Comparison of ENCODE assay signal across 28 mouse cellular contexts in genomic region chr13:113762766-113763516, GRCm38 (mm10). TPM values are rescaled to one million over a fixed set of nuclear protein-coding genes. Genes with fewer than 3 reads are reported as not detected.
A peak's percentile ranks its signal among the peaks of the same experiment; 100 is the strongest.
DNase-seq lines count a peak whose midpoint lies in the region; ATAC-seq lines count a peak whose summit lies in the region.
"Had no signal": no experiment of that assay in that cellular context is flagged by ENCODE, and none has a peak within 500 bp of the region (broad histone marks: within the 10 kb centered on the region; RNA-seq: fewer than 3 reads in every experiment).

No protein-coding gene starts in this region.

- 63% methylated on average over 14 of the region's 14 CpGs for WGBS in liver, embryonic 13.5 days (ENCODE audit: insufficient replicate concordance)
- 67% methylated on average over 14 of the region's 14 CpGs for WGBS in liver, embryonic 12.5 days (ENCODE audit: insufficient replicate concordance)
- 55% methylated on average over 14 of the region's 14 CpGs for WGBS in lung, embryonic 16.5 days
- 83% methylated on average over 14 of the region's 14 CpGs for WGBS in embryonic facial prominence, embryonic 10.5 days

- no peak overlapping the region for H3K27ac ChIP-seq in liver, embryonic 13.5 days
- no peak overlapping the region for H3K27ac ChIP-seq in liver, embryonic 12.5 days
- no peak overlapping the region for H3K27ac ChIP-seq in lung, embryonic 16.5 days (ENCODE audit: low read length)
- no peak overlapping the region for H3K27ac ChIP-seq in embryonic facial prominence, embryonic 10.5 days (replicated peaks)
- H3K27ac ChIP-seq: forebrain, embryonic 10.5 days; forebrain, embryonic 13.5 days; heart, embryonic 10.5 days; heart, embryonic 13.5 days; hindbrain, embryonic 14.5 days; hindbrain, postnatal 0 days had no signal

- H3K9me3 ChIP-seq in liver, embryonic 13.5 days (replicated peaks): no peaks in the 10 kb centered on the region
- no peaks in the 10 kb centered on the region for H3K9me3 ChIP-seq in liver, embryonic 12.5 days (replicated peaks)
- H3K9me3 ChIP-seq in lung, embryonic 16.5 days (ENCODE audit: control insufficient read depth, low read length): no peaks in the 10 kb centered on the region
- no peaks in the 10 kb centered on the region for H3K9me3 ChIP-seq in embryonic facial prominence, embryonic 10.5 days
- H3K9me3 ChIP-seq: forebrain, embryonic 10.5 days; heart, embryonic 10.5 days had no signal

- no peaks in the 10 kb centered on the region for H3K36me3 ChIP-seq in liver, embryonic 13.5 days
- H3K36me3 ChIP-seq in liver, embryonic 12.5 days: no peaks in the 10 kb centered on the region
- no peaks in the 10 kb centered on the region for H3K36me3 ChIP-seq in lung, embryonic 16.5 days (ENCODE audit: control insufficient read depth, insufficient read depth, low read length)
- H3K36me3 ChIP-seq in embryonic facial prominence, embryonic 10.5 days (replicated peaks): no peaks in the 10 kb centered on the region
- H3K36me3 ChIP-seq: forebrain, embryonic 10.5 days; heart, embryonic 10.5 days; heart, embryonic 13.5 days had no signal

- H3K4me3 ChIP-seq in liver, embryonic 13.5 days (replicated peaks): no peak overlapping the region
- H3K4me3 ChIP-seq in liver, embryonic 12.5 days: no peak overlapping the region
- H3K4me3 ChIP-seq in lung, embryonic 16.5 days (ENCODE audit: low read length): no peak overlapping the region
- no peak overlapping the region for H3K4me3 ChIP-seq in embryonic facial prominence, embryonic 10.5 days
- H3K4me3 ChIP-seq: forebrain, embryonic 10.5 days; forebrain, embryonic 13.5 days; heart, embryonic 10.5 days; heart, embryonic 13.5 days had no signal

- peaks cover 4% of the 10 kb centered on the region; the same call in 1 of the 2 replicates for H3K4me1 ChIP-seq in liver, embryonic 13.5 days (replicated peaks)
- 0 out of 2 replicates have a peak, but pooled peaks cover 2% of the 10 kb centered on the region for H3K4me1 ChIP-seq in liver, embryonic 12.5 days
- H3K4me1 ChIP-seq in lung, embryonic 16.5 days (replicated peaks; ENCODE audit: control insufficient read depth, insufficient read depth, low read length): no peaks in the 10 kb centered on the region
- H3K4me1 ChIP-seq in embryonic facial prominence, embryonic 10.5 days: 0 out of 2 replicates have a peak, but pooled peaks cover 5% of the 10 kb centered on the region
- H3K4me1 ChIP-seq: heart, embryonic 10.5 days; heart, embryonic 13.5 days had no signal

- no peak overlapping the region for H3K9ac ChIP-seq in liver, embryonic 13.5 days
- no peak overlapping the region for H3K9ac ChIP-seq in liver, embryonic 12.5 days
- H3K9ac ChIP-seq in lung, embryonic 16.5 days (ENCODE audit: low read length): no peak overlapping the region
- H3K9ac ChIP-seq: forebrain, embryonic 13.5 days; heart, embryonic 13.5 days; hindbrain, embryonic 14.5 days had no signal

- DNase-seq in liver, embryonic 13.5 days: peak; percentile 5
- DNase-seq in lung, postnatal 14 days: no peak
- DNase-seq in ZHBTc4 (ENCODE audit: low read depth, low spot score): peak; percentile 57
- no peak for DNase-seq in gastrocnemius, postnatal 4 days (ENCODE audit: low spot score in 2 of 2)
- DNase-seq in embryonic facial prominence, embryonic 10.5 days (ENCODE audit: low spot score): no peak
- DNase-seq: adrenal gland, adult 2 months; adrenal gland, postnatal 14 days; B cell, adult 2 months; cerebellum, adult 11-12 months; cerebellum, adult 8-10 months; cerebellum, postnatal 10 days; cerebellum, postnatal 36 days; embryo, embryonic 11 days; gastrocnemius, postnatal 10 days; gastrocnemius, postnatal 36 days; heart, adult 18-20 months; heart, postnatal 14 days; heart, postnatal 4 days had no signal

- ATAC-seq in liver, embryonic 13.5 days (ENCODE audit: low read depth): no peak
- no peak for ATAC-seq in liver, embryonic 12.5 days
- peak; percentile 67; the same call in 1 of the 2 replicates for ATAC-seq in lung, embryonic 16.5 days (ENCODE audit: low read depth)
- ATAC-seq: forebrain, embryonic 13.5 days; forebrain, embryonic 16.5 days; hindbrain, postnatal 0 days; inflammation-experienced regulatory T-cells, adult 6 months had no signal

- no peaks in the 10 kb centered on the region for H3K27me3 ChIP-seq in liver, embryonic 13.5 days
- 0 out of 2 replicates have a peak, but pooled peaks cover 3% of the 10 kb centered on the region for H3K27me3 ChIP-seq in liver, embryonic 12.5 days (replicated peaks)
- H3K27me3 ChIP-seq in lung, embryonic 16.5 days (ENCODE audit: control insufficient read depth, insufficient read depth, low read depth, low read length): no peaks in the 10 kb centered on the region
- no peaks in the 10 kb centered on the region for H3K27me3 ChIP-seq in embryonic facial prominence, embryonic 10.5 days (replicated peaks; ENCODE audit: low read depth, poor library complexity, severe bottlenecking)
- H3K27me3 ChIP-seq: heart, embryonic 13.5 days had no signal

- H3K4me2 ChIP-seq in liver, embryonic 13.5 days: no peak overlapping the region
- H3K4me2 ChIP-seq in liver, embryonic 12.5 days: no peak overlapping the region
- no peak overlapping the region for H3K4me2 ChIP-seq in lung, embryonic 16.5 days (ENCODE audit: low read depth, low read length)
- H3K4me2 ChIP-seq: forebrain, embryonic 13.5 days; heart, embryonic 13.5 days; hindbrain, embryonic 14.5 days had no signal

RNA-seq across cellular contexts. Expression of gene Arl15, which starts 31.4 kb away (rescaled TPM):
- 2.5 and 2.9 TPM in 2 replicates for polyA plus RNA-seq in liver, embryonic 13.5 days (2015; fragmentation: Nextera tagmentation; extraction: Ambion mirVana)
- 4.4 and 5.3 TPM in 2 replicates for polyA plus RNA-seq in liver, embryonic 12.5 days (2016; fragmentation: Nextera tagmentation; extraction: Ambion mirVana)
- polyA plus RNA-seq in lung, embryonic 16.5 days (2015; fragmentation: Nextera tagmentation; extraction: Ambion mirVana): 10.1 and 10.6 TPM in 2 replicates
- total RNA-seq in gastrocnemius, postnatal 4 days (2021): 10 to 100 TPM; 12.3 to 13.2 TPM
- 9.8 and 11.1 TPM in 2 replicates for polyA plus RNA-seq in embryonic facial prominence, embryonic 10.5 days (2016; fragmentation: Nextera tagmentation; extraction: Ambion mirVana)

Comparison
In these comparisons a context has a peak if more than half of its experiments do, and no peak if none do; other contexts are left out.
1. DNase-seq: peak in liver, embryonic 13.5 days (single experiment) and ZHBTc4 (single experiment); none in lung, postnatal 14 days (single experiment), gastrocnemius, postnatal 4 days (0 of 2) and embryonic facial prominence, embryonic 10.5 days (single experiment).